Mouse (Mus musculus): ENCODE results near the gene Vsig10. TPM values are rescaled to one million over a fixed set of nuclear protein-coding genes. Genes with fewer than 3 reads are reported as not detected.
A peak's percentile ranks its signal among the peaks of the same experiment; 100 is the strongest.

The Vsig10 gene
- polyA plus RNA-seq, 1 experiment from 2014 or later = 6.1 TPM

DNA sequence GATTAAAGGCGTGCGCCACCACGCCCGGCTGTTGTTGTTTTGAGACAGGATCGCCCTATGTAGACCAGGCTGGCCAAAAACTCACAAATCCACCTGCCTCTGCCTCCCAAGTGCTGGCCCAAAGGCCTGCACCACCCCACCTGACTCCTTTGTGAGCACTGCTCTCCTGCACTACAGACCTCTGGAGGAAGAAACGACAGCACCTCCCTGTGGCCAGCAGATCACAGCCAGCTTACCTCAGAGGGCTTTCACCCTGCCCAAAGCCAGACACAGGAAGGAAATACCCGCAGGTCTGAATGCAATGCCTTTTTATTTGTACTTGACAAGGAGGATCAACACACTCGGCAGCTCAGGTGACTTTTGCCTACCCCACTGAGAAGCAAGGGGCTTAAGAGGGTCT lies 36.5 kb upstream of the Vsig10 start:
- WGBS = 78% methylated on average over 8 of the region's 8 CpGs
- no peaks in the 10 kb centered on the region for H3K27me3 ChIP-seq (ENCODE audit: control insufficient read depth, insufficient read depth, low read length)
- no peak overlapping the region for H3K9ac ChIP-seq (ENCODE audit: low read length)
- H3K4me1 ChIP-seq (ENCODE audit: control insufficient read depth, insufficient read depth, low read length) = peaks cover 28% of the 10 kb centered on the region
- no peak for ATAC-seq (replicated peaks; ENCODE audit: extremely low read depth, insufficient read depth, low FRiP score)
- H3K9me3 ChIP-seq (replicated peaks; ENCODE audit: control insufficient read depth, low read length) = no peaks in the 10 kb centered on the region
- H3K4me2 ChIP-seq (ENCODE audit: low read depth, low read length) = no peak overlapping the region
- no peak overlapping the region for H3K27ac ChIP-seq (ENCODE audit: low read length)
- no peak overlapping the region for H3K4me3 ChIP-seq (ENCODE audit: low read length)
- peaks cover 13% of the 10 kb centered on the region for H3K36me3 ChIP-seq (ENCODE audit: control insufficient read depth, insufficient read depth)

DNA sequence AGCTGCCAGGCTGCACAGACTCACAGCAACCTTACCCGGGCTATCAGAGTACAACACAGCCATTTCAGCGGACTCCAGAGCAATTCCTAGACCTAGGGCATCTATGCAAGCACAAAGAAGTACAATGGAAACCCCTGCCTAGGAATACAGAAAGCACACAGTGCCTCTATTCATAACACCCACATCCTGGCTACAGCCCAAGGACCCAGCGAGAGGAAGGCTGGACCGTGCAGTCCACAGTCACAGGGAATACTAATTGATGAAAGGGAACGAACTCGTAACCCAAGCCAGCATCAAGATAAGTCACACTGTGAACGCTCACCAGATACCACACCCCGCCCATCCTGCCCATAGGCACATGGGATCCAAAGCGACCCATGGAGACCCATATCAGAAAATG lies 34.9 kb upstream of the Vsig10 start:
- Histone ChIP-seq H3K36me3 (ENCODE audit: control insufficient read depth, insufficient read depth) (peaks cover 13% of the 10 kb centered on the region), H3K4me1 (ENCODE audit: control insufficient read depth, insufficient read depth, low read length) (peaks cover 35% of the 10 kb centered on the region), H3K9me3 (replicated peaks; ENCODE audit: control insufficient read depth, low read length) (no peaks in the 10 kb centered on the region), H3K4me3 (ENCODE audit: low read length) (no peak overlapping the region), H3K9ac (ENCODE audit: low read length) (no peak overlapping the region), H3K27ac (ENCODE audit: low read length) (no peak overlapping the region), H3K27me3 (ENCODE audit: control insufficient read depth, insufficient read depth, low read length) (no peaks in the 10 kb centered on the region), H3K4me2 (ENCODE audit: low read depth, low read length) (no peak overlapping the region)
- ATAC-seq (replicated peaks; ENCODE audit: extremely low read depth, insufficient read depth, low FRiP score) = no peak
- WGBS = 69% methylated on average over 9 of the region's 9 CpGs

DNA sequence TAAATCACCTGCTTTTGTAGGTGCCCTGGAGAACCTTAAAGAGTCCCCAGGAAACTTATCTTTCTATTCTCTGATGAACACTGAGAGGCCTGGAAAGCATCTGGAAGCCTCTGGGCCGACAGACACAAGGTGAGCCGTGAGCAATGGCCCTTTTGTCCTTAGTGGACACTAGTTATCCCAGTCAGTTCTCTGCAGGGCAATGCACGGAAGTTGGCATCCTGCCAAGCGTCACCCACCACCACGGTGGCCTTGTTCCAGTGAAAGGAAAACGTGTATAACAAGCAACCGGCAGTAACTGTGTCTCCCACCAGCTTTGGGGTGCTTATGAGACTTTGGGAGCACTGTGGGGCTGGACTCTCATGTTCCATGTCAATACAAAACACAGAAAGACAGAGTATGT lies 34.2 kb upstream of the Vsig10 start:
- Histone ChIP-seq H3K9ac (ENCODE audit: low read length) (no peak overlapping the region; the same call in 1 of the 2 replicates), H3K4me2 (ENCODE audit: low read depth, low read length) (no peak overlapping the region), H3K27ac (ENCODE audit: low read length) (no peak overlapping the region), H3K4me1 (ENCODE audit: control insufficient read depth, insufficient read depth, low read length) (peaks cover 30% of the 10 kb centered on the region), H3K4me3 (ENCODE audit: low read length) (no peak overlapping the region), H3K9me3 (replicated peaks; ENCODE audit: control insufficient read depth, low read length) (no peaks in the 10 kb centered on the region), H3K36me3 (ENCODE audit: control insufficient read depth, insufficient read depth) (peaks cover 13% of the 10 kb centered on the region), H3K27me3 (ENCODE audit: control insufficient read depth, insufficient read depth, low read length) (no peaks in the 10 kb centered on the region)
- ATAC-seq (replicated peaks; ENCODE audit: extremely low read depth, insufficient read depth, low FRiP score) = no peak
- 37% methylated on average over 7 of the region's 7 CpGs for WGBS

DNA sequence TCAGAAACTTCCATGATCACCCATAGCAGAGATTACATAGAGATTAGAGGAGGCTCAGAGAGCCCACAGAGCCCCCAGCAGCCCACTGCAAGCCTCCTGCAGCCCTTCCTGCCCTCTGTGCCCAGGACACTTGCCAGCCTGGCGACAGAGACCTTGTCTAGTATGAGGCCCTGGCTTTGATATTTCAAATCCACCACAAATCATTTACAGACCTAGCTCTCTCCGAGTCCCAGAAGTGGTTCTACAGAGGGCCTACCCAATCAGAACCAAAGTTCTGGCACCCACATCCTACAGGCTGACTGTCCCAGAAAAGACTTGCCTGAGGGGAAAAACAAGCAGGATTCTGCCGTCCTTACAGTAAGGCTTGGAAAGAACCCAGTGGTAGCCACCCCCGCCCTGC lies 33.6 kb upstream of the Vsig10 start:
- ATAC-seq (replicated peaks; ENCODE audit: extremely low read depth, insufficient read depth, low FRiP score) = no peak
- H3K36me3 ChIP-seq (ENCODE audit: control insufficient read depth, insufficient read depth) = peaks cover 13% of the 10 kb centered on the region
- peaks cover 25% of the 10 kb centered on the region for H3K4me1 ChIP-seq (ENCODE audit: control insufficient read depth, insufficient read depth, low read length)
- H3K4me2 ChIP-seq (ENCODE audit: low read depth, low read length) = no peak overlapping the region
- H3K9ac ChIP-seq (ENCODE audit: low read length) = no peak overlapping the region; the same call in 1 of the 2 replicates
- H3K9me3 ChIP-seq (replicated peaks; ENCODE audit: control insufficient read depth, low read length) = 0 out of 2 replicates have a peak, but pooled peaks cover 2% of the 10 kb centered on the region
- no peaks in the 10 kb centered on the region for H3K27me3 ChIP-seq (ENCODE audit: control insufficient read depth, insufficient read depth, low read length)
- H3K27ac ChIP-seq (ENCODE audit: low read length) = no peak overlapping the region
- 82% methylated on average over 4 of the region's 4 CpGs for WGBS
- no peak overlapping the region for H3K4me3 ChIP-seq (ENCODE audit: low read length)

DNA sequence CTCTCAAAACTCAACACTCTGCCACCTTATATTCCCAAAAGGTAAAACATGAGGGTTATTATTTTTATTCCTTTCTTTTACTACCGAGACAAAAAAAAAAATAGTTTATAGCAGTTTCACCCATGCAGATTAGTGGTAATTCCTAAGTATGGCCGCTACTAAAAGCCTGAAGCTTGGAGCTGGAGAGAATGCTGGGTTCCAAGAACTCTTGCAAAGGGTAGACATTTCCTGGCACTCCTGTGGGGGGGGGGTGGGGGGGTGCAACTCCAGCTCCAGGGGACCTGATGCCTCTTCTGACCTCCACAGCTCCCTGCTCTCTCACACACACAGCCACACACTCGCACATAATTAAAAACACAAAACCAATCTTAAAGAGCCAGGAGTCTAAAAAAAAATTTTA lies 32.6 kb upstream of the Vsig10 start:
- H3K27me3 ChIP-seq (ENCODE audit: control insufficient read depth, insufficient read depth, low read length) = no peaks in the 10 kb centered on the region
- 43% methylated on average over 3 of the region's 3 CpGs for WGBS
- H3K36me3 ChIP-seq (ENCODE audit: control insufficient read depth, insufficient read depth) = peaks cover 13% of the 10 kb centered on the region
- H3K9ac ChIP-seq (ENCODE audit: low read length) = peak overlapping the region; percentile 83
- H3K9me3 ChIP-seq (replicated peaks; ENCODE audit: control insufficient read depth, low read length) = 0 out of 2 replicates have a peak, but pooled peaks cover 4% of the 10 kb centered on the region
- peak overlapping the region; percentile 76 for H3K4me3 ChIP-seq (ENCODE audit: low read length)
- H3K4me1 ChIP-seq (ENCODE audit: control insufficient read depth, insufficient read depth, low read length) = peaks cover 24% of the 10 kb centered on the region
- no peak overlapping the region for H3K27ac ChIP-seq (ENCODE audit: low read length)
- no peak for ATAC-seq (replicated peaks; ENCODE audit: extremely low read depth, insufficient read depth, low FRiP score)
- peak overlapping the region; percentile 64 for H3K4me2 ChIP-seq (ENCODE audit: low read depth, low read length)

DNA sequence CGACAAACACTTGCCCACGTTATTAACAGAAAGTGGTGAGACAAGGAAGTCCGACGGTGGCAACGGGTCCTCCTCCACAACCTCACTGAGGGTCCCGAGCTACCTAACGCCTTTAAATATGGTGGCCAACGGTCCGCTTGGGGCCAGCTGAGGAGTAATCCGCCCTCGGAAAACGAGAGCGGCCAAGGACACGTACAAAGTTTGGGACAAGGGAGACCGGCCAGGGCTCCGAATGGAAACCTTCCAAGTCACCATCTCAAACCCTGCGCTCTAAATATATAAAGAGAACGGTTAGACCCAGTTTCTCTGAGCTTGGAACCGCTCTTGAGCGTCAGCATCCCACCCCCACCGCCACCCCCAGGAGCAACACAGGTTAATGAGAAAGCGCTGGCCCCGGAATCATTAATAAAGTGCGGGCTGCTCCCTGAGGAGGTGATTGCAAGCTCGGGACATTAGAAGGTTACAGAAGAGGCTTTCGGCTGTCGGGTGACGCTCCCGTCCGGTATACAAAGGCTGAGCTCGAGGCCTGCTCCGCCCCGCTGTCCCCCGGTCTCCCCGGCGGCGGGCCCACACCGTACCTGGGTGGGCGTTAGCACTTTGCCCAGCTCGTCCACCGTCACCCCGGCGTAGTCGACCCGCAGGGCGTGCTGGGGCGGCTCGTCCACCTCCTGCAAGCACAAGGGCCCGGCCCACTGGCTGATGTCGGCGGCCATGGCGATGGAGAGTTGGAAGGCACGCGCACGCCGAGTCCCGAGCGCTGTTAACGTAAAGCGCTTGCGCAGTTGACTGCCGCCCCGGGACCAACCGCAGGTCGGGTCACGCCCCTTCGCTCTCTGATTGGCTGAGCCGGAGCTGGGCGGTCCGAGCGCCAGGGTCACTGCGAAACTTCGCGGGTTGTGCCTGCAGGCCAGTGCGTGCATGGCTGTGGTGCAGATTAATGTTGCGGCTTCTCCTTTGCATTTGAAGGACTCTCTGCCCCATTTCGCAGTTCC lies 31.8 kb upstream of the Vsig10 start, which contains the start of gene Pebp1:
Gene Pebp1, minus strand, starts transcription at position 795 of the 992 bp plus-strand sequence.
- peak; percentile 98 for ATAC-seq (replicated peaks; ENCODE audit: extremely low read depth, insufficient read depth, low FRiP score)
- 0 out of 2 replicates have a peak, but pooled peaks cover 6% of the 10 kb centered on the region for H3K9me3 ChIP-seq (replicated peaks; ENCODE audit: control insufficient read depth, low read length)
- H3K9ac ChIP-seq (ENCODE audit: low read length) = peak within 1 kb of the TSS; percentile 83
- H3K4me1 ChIP-seq (ENCODE audit: control insufficient read depth, insufficient read depth, low read length) = peaks cover 24% of the 10 kb centered on the region
- H3K27ac ChIP-seq (ENCODE audit: low read length) = peak within 1 kb of the TSS; percentile 74
- WGBS = 0% methylated on average over 72 of the region's 77 CpGs
- no peaks in the 10 kb centered on the region for H3K27me3 ChIP-seq (ENCODE audit: control insufficient read depth, insufficient read depth, low read length)
- H3K4me3 ChIP-seq (ENCODE audit: low read length) = peak within 1 kb of the TSS; percentile 76
- peak within 1 kb of the TSS; percentile 64 for H3K4me2 ChIP-seq (ENCODE audit: low read depth, low read length)
- H3K36me3 ChIP-seq (ENCODE audit: control insufficient read depth, insufficient read depth) = peaks cover 13% of the 10 kb centered on the region

DNA sequence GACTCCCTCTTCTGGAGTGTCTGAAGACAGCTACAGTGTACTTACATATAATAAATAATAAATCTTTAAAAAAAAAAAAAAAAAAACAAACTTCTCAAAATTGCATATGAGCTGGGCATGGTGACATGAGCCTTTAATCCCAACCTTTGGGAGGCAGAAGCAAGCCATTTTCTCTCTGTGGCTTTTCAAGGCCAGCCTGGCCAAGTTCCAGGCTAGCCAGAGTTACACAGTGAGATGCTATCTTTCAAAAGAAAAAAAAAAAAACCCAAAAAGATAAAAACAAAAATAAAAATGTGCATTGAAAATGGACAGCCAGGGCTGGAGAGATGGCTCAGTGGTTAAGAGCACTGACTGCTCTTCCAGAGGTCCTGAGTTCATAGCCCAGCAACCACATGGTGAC lies 29.2 kb upstream of the Vsig10 start:
- H3K9me3 ChIP-seq (replicated peaks; ENCODE audit: control insufficient read depth, low read length) = 0 out of 2 replicates have a peak, but pooled peaks cover 6% of the 10 kb centered on the region
- no peak overlapping the region for H3K9ac ChIP-seq (ENCODE audit: low read length)
- no peaks in the 10 kb centered on the region for H3K27me3 ChIP-seq (ENCODE audit: control insufficient read depth, insufficient read depth, low read length)
- no peak overlapping the region for H3K4me2 ChIP-seq (ENCODE audit: low read depth, low read length)
- no peak overlapping the region for H3K4me3 ChIP-seq (ENCODE audit: low read length)
- H3K4me1 ChIP-seq (ENCODE audit: control insufficient read depth, insufficient read depth, low read length) = peaks cover 22% of the 10 kb centered on the region
- ATAC-seq (replicated peaks; ENCODE audit: extremely low read depth, insufficient read depth, low FRiP score) = no peak
- peaks cover 4% of the 10 kb centered on the region; the same call in 1 of the 2 replicates for H3K36me3 ChIP-seq (ENCODE audit: control insufficient read depth, insufficient read depth)
- no peak overlapping the region for H3K27ac ChIP-seq (ENCODE audit: low read length)

DNA sequence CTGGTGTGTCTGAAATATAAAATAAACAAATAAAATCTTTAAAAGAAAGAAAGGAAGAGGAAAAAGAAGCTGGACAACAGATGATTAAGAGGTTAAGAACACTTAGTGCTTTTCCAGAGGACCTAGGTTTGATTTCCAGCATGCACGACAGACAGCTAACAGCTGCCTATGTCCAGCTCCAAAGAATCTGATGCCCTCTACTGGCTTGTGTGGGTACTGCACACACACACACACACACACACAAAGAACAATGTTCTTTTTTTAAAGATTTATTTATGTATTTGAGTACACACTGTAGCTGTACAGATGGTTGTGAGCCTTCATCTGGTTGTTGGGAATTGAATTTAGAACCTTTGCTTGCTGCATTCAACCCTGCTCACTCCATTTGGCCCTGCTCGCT lies 28.8 kb upstream of the Vsig10 start:
- Histone ChIP-seq H3K4me2 (ENCODE audit: low read depth, low read length) (no peak overlapping the region), H3K36me3 (ENCODE audit: control insufficient read depth, insufficient read depth) (no peaks in the 10 kb centered on the region), H3K9ac (ENCODE audit: low read length) (no peak overlapping the region), H3K4me1 (ENCODE audit: control insufficient read depth, insufficient read depth, low read length) (peaks cover 17% of the 10 kb centered on the region), H3K27ac (ENCODE audit: low read length) (no peak overlapping the region), H3K4me3 (ENCODE audit: low read length) (no peak overlapping the region), H3K27me3 (ENCODE audit: control insufficient read depth, insufficient read depth, low read length) (no peaks in the 10 kb centered on the region), H3K9me3 (replicated peaks; ENCODE audit: control insufficient read depth, low read length) (0 out of 2 replicates have a peak, but pooled peaks cover 6% of the 10 kb centered on the region)
- WGBS = 93% methylated on average over 2 of the region's 2 CpGs
- no peak for ATAC-seq (replicated peaks; ENCODE audit: extremely low read depth, insufficient read depth, low FRiP score)

DNA sequence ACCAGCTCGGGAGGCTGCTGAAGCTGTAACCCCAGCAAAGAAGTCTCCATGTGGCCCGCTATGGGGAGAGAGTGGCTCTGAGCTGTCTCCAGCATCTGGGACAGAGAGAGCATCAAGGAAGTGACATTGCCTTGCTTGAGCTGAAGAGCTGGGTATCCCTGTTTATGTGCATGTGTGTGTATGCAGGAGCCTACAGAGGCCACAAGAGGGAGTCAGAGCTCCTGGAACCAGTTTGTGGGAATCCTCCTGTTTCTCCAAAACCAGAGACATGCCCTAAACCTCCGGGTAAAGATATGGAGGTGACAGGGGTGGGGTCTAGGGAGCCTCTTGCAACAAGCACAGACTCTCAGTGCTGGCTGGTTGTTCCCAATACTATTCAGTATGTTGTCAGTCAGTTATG lies 27.6 kb upstream of the Vsig10 start:
- H3K4me1 ChIP-seq (ENCODE audit: control insufficient read depth, insufficient read depth, low read length) = peaks cover 9% of the 10 kb centered on the region
- H3K4me2 ChIP-seq (ENCODE audit: low read depth, low read length) = no peak overlapping the region
- WGBS = 79% methylated on average over 3 of the region's 3 CpGs
- no peaks in the 10 kb centered on the region for H3K27me3 ChIP-seq (ENCODE audit: control insufficient read depth, insufficient read depth, low read length)
- H3K4me3 ChIP-seq (ENCODE audit: low read length) = no peak overlapping the region
- ATAC-seq (replicated peaks; ENCODE audit: extremely low read depth, insufficient read depth, low FRiP score) = no peak
- H3K36me3 ChIP-seq (ENCODE audit: control insufficient read depth, insufficient read depth) = no peaks in the 10 kb centered on the region
- H3K27ac ChIP-seq (ENCODE audit: low read length) = no peak overlapping the region
- 0 out of 2 replicates have a peak, but pooled peaks cover 6% of the 10 kb centered on the region for H3K9me3 ChIP-seq (replicated peaks; ENCODE audit: control insufficient read depth, low read length)
- H3K9ac ChIP-seq (ENCODE audit: low read length) = no peak overlapping the region
